24 mouse cellular contexts compared by ENCODE assay signal in the genomic region with DNA sequence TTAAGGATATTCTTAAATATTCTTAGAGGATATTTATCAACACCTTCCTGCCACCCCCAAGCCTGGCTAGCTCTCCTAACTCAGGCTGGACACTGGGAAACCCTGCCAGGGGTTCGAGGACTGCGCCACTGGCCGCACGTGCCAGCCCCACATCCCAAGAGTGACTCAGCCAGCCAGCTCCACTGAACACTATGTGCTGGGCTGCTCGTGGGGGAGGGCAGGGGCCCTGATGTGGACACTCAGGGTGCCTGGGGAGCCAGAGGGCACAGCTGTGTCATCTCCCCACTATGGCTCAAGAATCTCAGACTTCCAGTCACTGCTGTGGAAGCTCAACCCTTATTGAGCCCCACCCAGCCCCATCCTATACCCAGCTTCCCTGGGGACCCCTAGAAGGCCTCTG. TPM values are rescaled to one million over a fixed set of nuclear protein-coding genes. Genes with fewer than 3 reads are reported as not detected.
DNase-seq lines count a peak whose midpoint lies in the region; ATAC-seq and TF ChIP-seq lines count a peak whose summit lies in the region.
"Had no signal": no experiment of that assay in that cellular context is flagged by ENCODE, and none has a peak within 500 bp of the region (broad histone marks: within the 10 kb centered on the region; RNA-seq: fewer than 3 reads in every experiment).

No protein-coding gene starts in this region.

- TF ChIP-seq CTCF in lung, embryonic 14.5 days (IDR thresholded peaks at IDR 0.05; ENCODE audit: low read depth), result no peak

- 0 out of 2 replicates have a peak overlapping the region, but pooled peaks have one; percentile 4 for H3K4me2 ChIP-seq in lung, embryonic 14.5 days
- H3K4me2 ChIP-seq in heart, embryonic 13.5 days, result peak overlapping the region; percentile 90
- H3K4me2 ChIP-seq in intestine, embryonic 16.5 days (ENCODE audit: low read depth, low read length), result no peak overlapping the region
- H3K4me2 ChIP-seq: hindbrain, embryonic 13.5 days; liver, embryonic 15.5 days; midbrain, embryonic 11.5 days had no signal

- no peak overlapping the region for H3K4me3 ChIP-seq in lung, embryonic 14.5 days (ENCODE audit: low read depth, low read length)
- peak overlapping the region; percentile 81 for H3K4me3 ChIP-seq in heart, embryonic 13.5 days
- H3K4me3 ChIP-seq in intestine, embryonic 16.5 days (ENCODE audit: low read length), result no peak overlapping the region
- H3K4me3 ChIP-seq: hindbrain, embryonic 13.5 days; liver, embryonic 15.5 days had no signal

- H3K4me1 ChIP-seq in lung, embryonic 14.5 days (ENCODE audit: insufficient read depth), result peaks cover 13% of the 10 kb centered on the region; the same call in 1 of the 2 replicates
- peaks cover 73% of the 10 kb centered on the region for H3K4me1 ChIP-seq in heart, embryonic 13.5 days
- H3K4me1 ChIP-seq in intestine, embryonic 16.5 days (ENCODE audit: control insufficient read depth, insufficient read depth, low read length), result peaks cover 35% of the 10 kb centered on the region

- H3K27ac ChIP-seq in lung, embryonic 14.5 days (ENCODE audit: low read depth), result no peak overlapping the region
- H3K27ac ChIP-seq in heart, embryonic 13.5 days (replicated peaks), result peak overlapping the region; percentile 98
- no peak overlapping the region for H3K27ac ChIP-seq in intestine, embryonic 16.5 days (ENCODE audit: low read length)
- H3K27ac ChIP-seq: hindbrain, embryonic 13.5 days; liver, embryonic 15.5 days had no signal

- H3K9ac ChIP-seq in lung, embryonic 14.5 days, result no peak overlapping the region
- peak overlapping the region; percentile 99 for H3K9ac ChIP-seq in heart, embryonic 13.5 days
- 0 out of 2 replicates have a peak overlapping the region, but pooled peaks have one; percentile 37 for H3K9ac ChIP-seq in intestine, embryonic 16.5 days (ENCODE audit: low read depth, low read length)
- H3K9ac ChIP-seq: forebrain, postnatal 0 days; hindbrain, embryonic 13.5 days; liver, embryonic 15.5 days had no signal

- WGBS in lung, embryonic 14.5 days, result 77% methylated on average over 5 of the region's 5 CpGs
- 49% methylated on average over 5 of the region's 5 CpGs for WGBS in heart, embryonic 13.5 days
- WGBS in intestine, embryonic 16.5 days, result 85% methylated on average over 5 of the region's 5 CpGs

- H3K9me3 ChIP-seq in lung, embryonic 14.5 days (ENCODE audit: low read depth, low read length), result no peaks in the 10 kb centered on the region
- H3K9me3 ChIP-seq in heart, embryonic 13.5 days, result no peaks in the 10 kb centered on the region
- H3K9me3 ChIP-seq in intestine, embryonic 16.5 days (ENCODE audit: control insufficient read depth, low read length), result no peaks in the 10 kb centered on the region
- H3K9me3 ChIP-seq: hindbrain, embryonic 13.5 days; liver, embryonic 15.5 days had no signal

- ATAC-seq in lung, embryonic 14.5 days (ENCODE audit: insufficient read depth), result no peak
- ATAC-seq in heart, embryonic 13.5 days (ENCODE audit: extremely low read depth, insufficient number of reproducible peaks, low FRiP score, low TSS enrichment), result no peak
- no peak for ATAC-seq in intestine, embryonic 16.5 days
- ATAC-seq: forebrain, postnatal 0 days had no signal

- no peaks in the 10 kb centered on the region for H3K36me3 ChIP-seq in lung, embryonic 14.5 days (ENCODE audit: insufficient read depth)
- peaks cover 20% of the 10 kb centered on the region for H3K36me3 ChIP-seq in heart, embryonic 13.5 days
- no peaks in the 10 kb centered on the region for H3K36me3 ChIP-seq in intestine, embryonic 16.5 days (ENCODE audit: control insufficient read depth, insufficient read depth, low read length)
- H3K36me3 ChIP-seq: hindbrain, embryonic 13.5 days; liver, embryonic 15.5 days had no signal

- peak; percentile 54 for DNase-seq in gastrocnemius, adult 18-20 months (ENCODE audit: low spot score)
- no peak for DNase-seq in gastrocnemius, postnatal 10 days
- no peak for DNase-seq in lung, embryonic 14.5 days
- DNase-seq in lung, adult 18-20 months, result no peak
- no peak for DNase-seq in cerebellum, adult 11-12 months
- DNase-seq in urinary bladder, postnatal 25 days (ENCODE audit: low spot score), result no peak
- DNase-seq: adrenal gland, postnatal 10 days; cerebellum, adult 18-20 months; forebrain, postnatal 0 days; kidney, adult 11 months; layer of hippocampus, adult 9-11 months; right cerebral cortex, postnatal 14 days; thymus, postnatal 25 days had no signal

- H3K27me3 ChIP-seq in lung, embryonic 14.5 days (ENCODE audit: insufficient read depth, low read length), result no peaks in the 10 kb centered on the region
- H3K27me3 ChIP-seq in heart, embryonic 13.5 days (replicated peaks), result peaks cover 5% of the 10 kb centered on the region; the same call in 1 of the 2 replicates
- H3K27me3 ChIP-seq in intestine, embryonic 16.5 days (replicated peaks; ENCODE audit: control insufficient read depth, insufficient read depth, low read length), result no peaks in the 10 kb centered on the region

RNA-seq across cellular contexts. Expression of gene Hspb7, which starts 2.7 kb away (rescaled TPM):
- total RNA-seq in gastrocnemius, adult 18-20 months (2021), result 100 to 1,000 TPM; 331 to 560 TPM
- 100 to 1,000 TPM; 200 to 208 TPM for total RNA-seq in gastrocnemius, postnatal 10 days (2021)
- polyA plus RNA-seq in lung, embryonic 14.5 days (2014; fragmentation: Nextera tagmentation; extraction: Ambion mirVana), result 0.80 and 3.2 TPM in 2 replicates
- 183 and 184 TPM in 2 replicates for polyA plus RNA-seq in heart, embryonic 13.5 days (2015; fragmentation: Nextera tagmentation; extraction: Ambion mirVana)
- 5.3 and 6.6 TPM in 2 replicates for polyA plus RNA-seq in intestine, embryonic 16.5 days (2015; fragmentation: Nextera tagmentation; extraction: Ambion mirVana)
- total RNA-seq: forebrain, postnatal 0 days had no signal
- polyA plus RNA-seq: forebrain, postnatal 0 days; macrophage; midbrain, embryonic 11.5 days had no signal

RNA-seq across cellular contexts. Expression of gene Clcnkb, which starts 7.5 kb away (rescaled TPM):
- total RNA-seq in gastrocnemius, adult 18-20 months (2021), result under 1 TPM in 1 of 2 experiments, not detected in 1; 0.40 TPM
- total RNA-seq in gastrocnemius, postnatal 10 days (2021), result under 1 TPM; 0.09 to 0.45 TPM
- not detected in 2 replicates for polyA plus RNA-seq in lung, embryonic 14.5 days (2014; fragmentation: Nextera tagmentation; extraction: Ambion mirVana)
- 0.79 and 0.99 TPM in 2 replicates for polyA plus RNA-seq in heart, embryonic 13.5 days (2015; fragmentation: Nextera tagmentation; extraction: Ambion mirVana)
- polyA plus RNA-seq in intestine, embryonic 16.5 days (2015; fragmentation: Nextera tagmentation; extraction: Ambion mirVana), result 0.24 TPM in 1 of 2 replicates, not detected in the other
- total RNA-seq: adrenal gland, postnatal 10 days; forebrain, postnatal 0 days had no signal
- polyA plus RNA-seq: embryonic facial prominence, embryonic 11.5 days; forebrain, postnatal 0 days; hindbrain, embryonic 13.5 days; liver, embryonic 15.5 days; macrophage; midbrain, embryonic 11.5 days; neural tube, embryonic 14.5 days had no signal

RNA-seq across cellular contexts. Expression of gene Srarp, which starts 12.6 kb away (rescaled TPM):
- 1 to 10 TPM in 1 of 2 experiments, under 1 TPM in 1; 0.87 to 1.0 TPM for total RNA-seq in gastrocnemius, adult 18-20 months (2021)
- not detected for total RNA-seq in gastrocnemius, postnatal 10 days (2021)
- polyA plus RNA-seq in lung, embryonic 14.5 days (2014; fragmentation: Nextera tagmentation; extraction: Ambion mirVana), result not detected in 2 replicates
- not detected in 2 replicates for polyA plus RNA-seq in heart, embryonic 13.5 days (2015; fragmentation: Nextera tagmentation; extraction: Ambion mirVana)
- polyA plus RNA-seq in intestine, embryonic 16.5 days (2015; fragmentation: Nextera tagmentation; extraction: Ambion mirVana), result not detected in 2 replicates
- total RNA-seq: adrenal gland, postnatal 10 days; CH12.LX; gastrocnemius, postnatal 4 days had no signal
- polyA plus RNA-seq: embryonic facial prominence, embryonic 11.5 days; hindbrain, embryonic 13.5 days; limb, embryonic 14.5 days; liver, embryonic 15.5 days; macrophage; midbrain, embryonic 11.5 days had no signal

RNA-seq across cellular contexts. Expression of gene Zbtb17, which starts 21.2 kb away (rescaled TPM):
- total RNA-seq in gastrocnemius, adult 18-20 months (2021), result 10 to 100 TPM; 29.2 to 32.2 TPM
- total RNA-seq in gastrocnemius, postnatal 10 days (2021), result 10 to 100 TPM; 16.1 to 17.3 TPM
- polyA plus RNA-seq in lung, embryonic 14.5 days (2014; fragmentation: Nextera tagmentation; extraction: Ambion mirVana), result 27.2 and 30.6 TPM in 2 replicates
- polyA plus RNA-seq in heart, embryonic 13.5 days (2015; fragmentation: Nextera tagmentation; extraction: Ambion mirVana), result 23.3 and 23.4 TPM in 2 replicates
- 21.5 and 27.2 TPM in 2 replicates for polyA plus RNA-seq in intestine, embryonic 16.5 days (2015; fragmentation: Nextera tagmentation; extraction: Ambion mirVana)

RNA-seq across cellular contexts. Expression of gene Clcnka, which starts 24.8 kb away (rescaled TPM):
- not detected for total RNA-seq in gastrocnemius, adult 18-20 months (2021)
- 1 to 10 TPM; 1.2 to 1.3 TPM for total RNA-seq in gastrocnemius, postnatal 10 days (2021)
- polyA plus RNA-seq in lung, embryonic 14.5 days (2014; fragmentation: Nextera tagmentation; extraction: Ambion mirVana), result 0.31 and 0.80 TPM in 2 replicates
- 0.10 TPM in 1 of 2 replicates, not detected in the other for polyA plus RNA-seq in heart, embryonic 13.5 days (2015; fragmentation: Nextera tagmentation; extraction: Ambion mirVana)
- polyA plus RNA-seq in intestine, embryonic 16.5 days (2015; fragmentation: Nextera tagmentation; extraction: Ambion mirVana), result 0.13 and 0.15 TPM in 2 replicates
- total RNA-seq: adrenal gland, postnatal 10 days; CH12.LX had no signal
- polyA plus RNA-seq: liver, embryonic 15.5 days; macrophage; midbrain, embryonic 11.5 days had no signal

Comparison
In these comparisons a context has a peak if more than half of its experiments do, and no peak if none do; other contexts are left out.
1. RNA of gene Hspb7, which starts 2.7 kb away (polyA plus RNA-seq): 183 to 184 TPM in heart, embryonic 13.5 days; 5.3 to 6.6 TPM in intestine, embryonic 16.5 days and 0.80 to 3.2 TPM in lung, embryonic 14.5 days; every median in the first group is over 10 times any median in the second.